Mouse (Mus musculus) adrenal gland, postnatal 36 days (tissue): Measurements from ENCODE around the gene Gm21671. TPM values are rescaled to one million over a fixed set of nuclear protein-coding genes. Genes with fewer than 3 reads are reported as not detected.
"Not testable (repeated sequence)": the region's sequence is repeated elsewhere in the genome, so short reads cannot be mapped to it uniquely, and the experiment has no call there.

Source experiments
- DNase-seq, 2 experiments: peaks; one replicate each; pipeline ENCODE4 v3.0.0; 2021; ENCODE audit warnings: mixed read lengths in 1 of 2
- long read RNA-seq, 2 experiments: library from polyadenylated mRNA; stranded (forward); transcript quantifications; one replicate each; pipeline ENCODE4 v2.0.0; 2021; ENCODE audit warnings: borderline sequencing depth in 2 of 2
- total RNA-seq, 2 experiments: library from RNA; stranded (reverse); gene quantifications; 2 replicates each; pipeline ENCODE4 v1.2.3; 2021

Gene Gm21671
- under 1 TPM in 1 of 2 experiments, not detected in 1; 0.13 TPM for total RNA-seq
- long read RNA-seq, experiment 1, result 0 reads
- long read RNA-seq, experiment 2, result 0 reads

DNA sequence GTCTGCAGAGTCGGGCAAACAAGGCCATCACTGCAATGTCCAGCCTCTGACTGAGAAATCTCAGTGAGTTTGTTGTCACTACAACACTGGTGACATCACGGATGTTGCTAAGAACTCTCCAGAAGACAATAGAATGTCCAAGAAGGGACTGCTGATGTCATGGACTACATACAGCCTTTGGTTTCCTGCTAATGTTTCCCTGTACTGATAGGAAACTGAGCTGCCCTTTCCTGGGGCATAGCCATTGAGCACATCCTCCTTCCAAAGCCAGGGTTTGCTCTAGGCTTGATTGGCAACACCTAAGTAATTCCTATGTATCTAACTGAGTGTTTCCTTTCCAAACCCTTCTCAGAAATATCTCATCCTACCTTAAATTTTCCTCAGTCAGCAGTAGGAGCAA lies at the start of gene Gm21671:
TSS of gene Gm21671 (minus strand) at position 101 of the 400 bp plus-strand sequence.
- DNase-seq, result not testable (repeated sequence)

- DNase-seq, result not testable (repeated sequence)
Observed at GRCm38 (mm10) chr5:25988550-25988949, 34.3 kb upstream of the Gm21671 start, which contains the start of gene Gm21698. TSS of gene Gm21698 (minus strand) at chr5:25988650.

DNA sequence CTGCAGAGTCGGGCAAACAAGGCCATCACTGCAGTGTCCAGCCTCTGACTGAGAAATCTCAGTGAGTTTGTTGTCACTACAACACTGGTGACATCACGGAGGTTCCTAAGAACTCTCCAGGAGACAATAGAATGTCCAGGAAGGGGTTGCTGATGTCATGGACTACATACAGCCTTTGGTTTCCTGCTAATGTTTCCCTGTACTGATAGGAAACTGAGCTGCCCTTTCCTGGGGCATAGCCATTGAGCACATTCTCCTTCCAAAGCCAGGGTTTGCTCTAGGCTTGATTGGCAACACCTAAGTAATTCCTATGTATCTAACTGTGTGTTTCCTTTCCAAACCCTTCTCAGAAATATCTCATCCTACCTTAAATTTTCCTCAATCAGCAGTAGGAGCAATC lies 18.3 kb upstream of the Gm21671 start, which contains the start of gene Gm21680:
TSS of gene Gm21680 (minus strand) at position 101 of the 400 bp plus-strand sequence.
- DNase-seq, result not testable (repeated sequence)

GRCm38 (mm10) chr5:25957050-25957449 lies 2.8 kb upstream of the Gm21671 start:
- not testable (repeated sequence) for DNase-seq

GRCm38 (mm10) chr5:25956611-25957010 lies 2.4 kb upstream of the Gm21671 start:
- DNase-seq, result peak; percentile 28 to 36

DNA sequence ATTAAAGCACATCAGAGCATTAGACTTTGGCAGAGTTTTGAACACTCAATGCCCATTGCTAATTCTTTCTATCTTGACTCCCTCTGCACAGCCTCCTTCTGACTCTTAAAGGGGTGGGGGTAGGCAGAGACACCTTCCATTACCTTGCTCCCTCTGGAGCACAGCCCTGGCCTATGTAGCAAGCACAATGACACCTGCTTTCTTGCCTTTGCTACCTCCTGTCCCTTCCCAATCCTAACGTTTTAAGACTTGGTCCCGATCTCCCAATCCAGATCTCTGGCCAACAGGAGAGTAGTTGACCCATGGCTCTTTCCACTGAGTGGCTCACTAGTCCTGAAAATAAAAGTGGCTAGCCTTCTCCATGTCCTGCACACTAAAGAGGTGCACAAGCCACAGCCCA lies 8.8 kb downstream of the Gm21671 start:
- DNase-seq, result not testable (repeated sequence)

DNA sequence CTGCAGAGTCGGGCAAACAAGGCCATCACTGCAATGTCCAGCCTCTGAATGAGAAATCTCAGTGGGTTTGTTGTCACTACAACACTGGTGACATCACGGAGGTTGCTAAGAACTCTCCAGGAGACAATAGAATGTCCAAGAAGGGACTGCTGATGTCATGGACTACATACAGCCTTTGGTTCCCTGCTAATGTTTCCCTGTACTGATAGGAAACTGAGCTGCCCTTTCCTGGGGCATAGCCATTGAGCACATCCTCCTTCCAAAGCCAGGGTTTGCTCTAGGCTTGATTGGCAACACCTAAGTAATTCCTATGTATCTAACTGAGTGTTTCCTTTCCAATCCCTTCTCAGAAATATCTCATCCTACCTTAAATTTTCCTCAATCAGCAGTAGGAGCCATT lies 11.9 kb downstream of the Gm21671 start, which contains the start of gene Gm21663:
TSS of gene Gm21663 (minus strand) at position 101 of the 400 bp plus-strand sequence.
- DNase-seq, result not testable (repeated sequence)

Other genes starting within 250 kb of the Gm21671 start
- 1 to 10 TPM; 3.4 to 5.0 TPM for gene Xrcc2, start 248.6 kb downstream of the Gm21671 start, total RNA-seq
- 10 to 100 TPM in 1 of 2 experiments, 1 to 10 TPM in 1; 8.4 to 10.3 TPM for gene Actr3b, start 194.4 kb downstream of the Gm21671 start, total RNA-seq
- not detected for gene Gm21663, start 12.0 kb downstream of the Gm21671 start, total RNA-seq
- not detected for gene Gm21680, start 18.2 kb upstream of the Gm21671 start, total RNA-seq
- not detected for gene Gm21698, start 34.2 kb upstream of the Gm21671 start, total RNA-seq
- gene Gm1979, start 50.4 kb upstream of the Gm21671 start, total RNA-seq, result not detected
- not detected for gene Gm5862, start 68.5 kb upstream of the Gm21671 start, total RNA-seq
- not detected for gene Speer4a, start 85.1 kb upstream of the Gm21671 start, total RNA-seq
- not detected for gene Gm7347, start 104.2 kb upstream of the Gm21671 start, total RNA-seq
- gene Gm10471, start 134.9 kb upstream of the Gm21671 start, total RNA-seq, result not detected
- not detected for gene 5031410I06Rik, start 150.9 kb upstream of the Gm21671 start, total RNA-seq
- gene Gm10220, start 167.0 kb upstream of the Gm21671 start, total RNA-seq, result not detected